Mouse (Mus musculus): ENCODE results near the gene Alx1.

The Alx1 gene

DNA sequence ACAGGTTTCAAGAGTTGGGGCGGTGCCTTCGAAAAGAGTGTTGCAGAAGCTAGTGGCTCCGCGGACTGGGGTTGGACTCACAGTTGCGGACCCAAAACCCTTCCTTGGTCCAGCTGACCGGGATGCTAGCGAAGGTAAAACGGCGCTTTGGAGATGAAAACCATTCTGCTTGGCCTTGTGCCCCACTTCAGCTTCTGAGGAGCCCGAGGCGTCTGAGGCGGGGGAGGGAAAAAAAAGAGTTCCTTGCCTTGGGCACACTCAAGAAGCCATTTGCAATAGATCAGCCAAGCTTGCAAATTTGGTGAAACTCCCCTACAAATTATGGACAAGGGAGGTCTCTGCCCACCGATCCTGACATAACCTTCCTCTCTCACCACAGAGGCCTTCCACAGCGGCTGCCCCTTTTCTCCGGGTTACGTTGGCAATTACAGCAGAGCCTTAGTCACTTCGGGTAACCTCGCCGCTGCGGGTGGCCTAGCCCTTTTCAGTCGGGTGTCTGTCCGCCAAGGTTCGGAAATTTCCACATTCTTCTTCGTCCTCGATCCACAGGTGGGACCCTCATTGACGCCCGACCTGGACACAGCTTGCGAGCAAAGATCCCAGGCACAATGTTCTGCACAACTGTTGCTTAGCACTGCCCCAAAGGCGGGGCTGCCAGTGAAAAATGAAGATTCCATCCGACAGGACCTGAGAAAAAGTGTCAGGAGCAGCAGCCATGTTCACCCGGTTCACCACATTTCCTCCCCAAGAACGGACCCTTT is at the start of gene Alx1:
Gene Alx1 (minus strand): TSS at position 486 of the 761 bp plus-strand sequence.
- DNase-seq (ENCODE audit: low read depth, low spot score), result no peak

DNA sequence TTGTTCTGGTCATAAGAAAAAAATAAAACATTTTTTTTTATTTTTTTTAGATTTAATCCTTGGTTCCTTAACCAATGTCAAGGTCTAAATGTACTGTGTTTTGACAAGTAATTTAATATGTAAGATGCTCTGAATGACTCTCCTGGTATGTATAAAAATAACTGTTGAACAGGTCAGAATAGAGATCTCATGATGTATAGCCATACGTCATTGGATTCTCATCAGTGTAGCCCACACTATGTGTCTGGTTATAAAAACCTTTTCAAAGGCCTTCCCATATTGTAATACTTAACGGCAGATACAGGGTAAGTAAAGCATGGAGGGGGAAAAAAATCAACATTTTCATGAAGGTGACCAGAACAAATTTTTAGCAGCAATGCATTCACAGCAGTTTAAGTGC is 19.6 kb upstream of the Alx1 start:
- DNase-seq (ENCODE audit: low read depth, low spot score), result no peak

DNA sequence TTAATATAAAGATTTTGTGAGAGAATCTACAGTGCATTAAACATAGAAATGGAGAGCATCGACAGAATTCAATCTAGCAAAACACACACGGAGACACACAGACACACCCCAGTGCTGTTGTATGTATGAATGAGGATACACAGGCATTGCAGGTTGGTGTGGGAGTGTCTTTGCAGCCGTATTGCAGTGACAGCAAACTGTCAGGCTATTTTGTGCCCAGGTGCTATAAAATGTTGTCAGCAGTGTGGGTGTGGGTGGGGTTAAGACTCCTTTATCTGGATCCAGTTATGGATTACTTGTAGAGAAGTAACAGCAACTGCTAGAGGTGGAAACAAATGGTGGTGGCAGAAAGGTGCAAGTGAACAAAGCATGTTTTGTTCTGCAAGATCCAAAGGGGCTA is 16.6 kb upstream of the Alx1 start:
- DNase-seq (ENCODE audit: low read depth, low spot score), result no peak

DNA sequence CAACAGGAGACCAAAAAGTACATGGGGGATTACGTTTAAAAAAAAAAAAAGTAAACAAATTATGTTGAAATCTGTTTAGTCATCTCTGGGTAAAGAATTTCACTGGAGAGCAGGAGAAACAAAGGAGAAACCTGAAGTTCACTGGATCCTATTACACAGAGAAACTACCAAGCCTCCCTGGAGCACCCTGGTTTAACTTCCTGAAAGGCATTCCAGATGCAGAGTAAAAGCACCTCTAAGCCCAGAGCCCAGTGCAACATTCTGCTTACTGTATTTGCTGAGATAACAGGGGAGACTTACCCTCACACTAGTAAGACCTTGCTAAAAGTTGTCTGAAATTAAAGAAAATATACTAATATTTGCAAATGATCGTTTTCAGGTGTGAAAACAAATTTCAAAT is 15.0 kb upstream of the Alx1 start:
- DNase-seq (ENCODE audit: low read depth, low spot score), result no peak

DNA sequence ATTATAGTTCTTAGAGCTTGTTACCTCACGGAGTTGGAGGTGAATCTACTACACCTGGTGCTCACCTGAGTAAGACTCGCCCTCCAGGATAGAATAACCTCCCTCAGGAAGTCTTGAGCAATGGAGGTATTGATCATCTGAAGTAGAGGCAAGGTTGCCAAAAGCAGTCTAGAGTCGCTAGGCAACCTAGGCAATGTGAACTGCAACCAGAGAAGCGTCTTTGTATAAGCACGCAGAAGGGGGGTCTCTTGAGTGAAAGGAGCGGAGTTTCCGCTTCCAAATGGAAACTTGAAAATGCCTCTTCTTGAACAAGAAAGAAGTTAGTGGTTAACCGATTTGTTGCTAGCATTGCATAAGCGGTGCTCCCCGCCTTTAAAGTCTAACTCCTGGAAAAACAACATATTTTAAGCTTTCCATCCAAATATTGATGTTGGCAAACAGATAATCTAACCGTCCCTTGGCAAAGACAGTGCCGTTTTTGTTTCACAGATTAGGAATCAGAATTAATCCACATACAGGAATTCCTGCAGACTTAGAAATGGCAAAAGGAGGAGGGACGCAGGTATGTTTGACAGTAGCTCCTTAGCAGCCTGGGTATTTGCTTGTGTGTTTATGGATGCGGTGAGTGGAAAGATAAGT is 5.1 kb upstream of the Alx1 start:
- no peak for DNase-seq (ENCODE audit: low read depth, low spot score)

DNA sequence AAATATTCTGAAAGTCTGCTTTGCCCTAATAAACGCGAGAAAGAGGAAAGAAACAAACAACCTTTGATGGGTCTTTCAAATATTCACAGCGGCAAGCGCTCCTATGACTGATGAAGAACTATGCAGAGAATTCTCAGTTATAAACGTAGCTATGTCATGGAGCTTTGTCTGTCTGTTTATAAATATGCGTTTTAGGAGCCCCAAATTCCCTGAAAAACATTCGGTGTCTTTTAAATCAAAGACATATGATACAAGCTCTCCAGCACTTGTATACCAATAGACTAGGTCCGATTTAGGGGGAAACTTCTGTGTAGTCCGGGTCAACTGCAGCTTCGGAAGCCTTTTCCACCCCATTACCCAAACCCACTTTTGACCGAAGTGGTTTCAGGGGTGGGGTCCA is 916 bp upstream of the Alx1 start:
- DNase-seq (ENCODE audit: low read depth, low spot score), result no peak

DNA sequence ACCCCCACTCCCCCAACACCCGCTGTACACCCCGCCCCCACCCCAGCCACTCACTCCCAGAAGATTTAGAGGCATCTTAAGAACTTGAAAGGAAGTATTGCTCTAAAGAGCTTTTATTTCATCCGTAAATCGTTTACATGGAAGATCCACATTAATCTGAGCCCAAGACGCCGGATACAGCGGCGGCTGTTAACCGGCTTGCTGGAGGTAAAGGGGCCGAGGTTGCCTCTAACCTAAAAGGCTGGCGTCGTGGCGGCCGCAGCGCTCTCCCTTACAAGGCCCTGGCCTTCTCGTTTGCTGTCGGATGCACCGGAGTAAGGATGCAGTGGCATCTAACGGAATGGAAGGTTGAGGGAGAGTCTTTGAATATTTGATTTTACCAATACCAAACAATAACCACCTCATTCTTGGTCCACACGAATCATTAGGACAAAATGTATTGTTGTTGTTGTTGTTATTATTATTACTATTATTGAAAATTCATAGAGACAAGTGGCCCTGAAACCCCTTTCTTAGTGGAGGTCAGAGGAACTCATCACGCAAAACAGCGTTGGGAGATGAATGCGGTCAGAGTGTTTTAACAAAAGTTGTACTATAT is 784 bp downstream of the Alx1 start:
- DNase-seq (ENCODE audit: low read depth, low spot score), result no peak

DNA sequence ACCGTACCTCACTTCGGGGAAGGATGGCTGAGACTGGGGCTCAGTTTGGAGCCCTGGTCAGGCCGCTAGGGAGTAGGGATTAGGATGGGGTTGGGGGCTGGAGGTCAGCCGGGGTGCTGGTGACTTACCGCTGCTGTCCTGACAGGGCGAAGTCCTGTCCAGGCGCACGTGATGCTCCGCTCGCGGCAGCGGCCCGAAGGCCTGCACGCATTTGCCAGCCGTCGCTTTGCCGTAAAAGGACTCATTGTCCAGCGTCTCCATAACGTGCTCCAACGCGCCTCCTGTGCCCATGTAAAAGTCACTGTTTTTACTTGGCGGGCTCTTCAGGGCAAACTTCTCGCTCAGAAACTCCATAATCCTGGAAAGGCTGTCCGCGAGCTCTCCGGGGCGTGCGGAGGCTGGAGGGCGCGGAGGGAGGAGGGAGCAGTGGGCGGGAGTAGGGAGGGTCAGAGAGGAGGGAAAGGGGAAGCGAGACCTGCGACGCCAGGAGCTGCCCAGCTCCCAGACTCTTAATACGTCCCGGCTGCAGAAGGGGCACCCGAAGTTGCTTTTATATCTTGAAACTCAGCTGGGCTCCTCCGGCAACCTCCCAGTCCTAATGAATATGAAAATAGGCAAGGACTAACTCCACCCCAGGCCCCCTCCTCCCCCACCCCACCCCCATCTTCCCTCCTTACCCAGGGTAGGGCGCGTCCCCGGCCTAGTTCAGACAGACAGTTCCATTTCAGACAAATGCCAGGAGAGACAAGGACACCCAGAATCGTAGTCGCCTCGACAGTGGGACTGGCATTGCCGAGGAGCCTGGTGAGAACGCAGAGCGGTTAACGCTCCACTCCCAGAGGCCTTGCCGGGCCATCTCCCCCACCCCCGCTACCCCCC is 1.5 kb downstream of the Alx1 start:
- DNase-seq (ENCODE audit: low read depth, low spot score), result no peak

DNA sequence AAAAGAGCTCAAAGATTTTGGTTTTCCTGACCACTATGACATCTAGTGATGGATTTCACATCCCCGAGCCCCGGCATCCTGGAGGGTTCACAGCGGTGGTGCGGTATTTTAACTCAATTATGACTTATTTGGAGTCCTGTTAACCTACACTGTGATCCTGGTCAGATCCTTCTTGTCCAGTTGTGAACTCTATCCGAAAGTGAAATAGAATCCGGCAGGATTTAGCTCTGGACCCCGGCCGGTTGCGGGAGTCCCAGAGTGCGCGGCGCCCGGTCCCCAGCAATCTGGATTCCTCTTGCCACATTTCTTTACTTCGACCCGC is 2.1 kb downstream of the Alx1 start:
- no peak for DNase-seq (ENCODE audit: low read depth, low spot score)

DNA sequence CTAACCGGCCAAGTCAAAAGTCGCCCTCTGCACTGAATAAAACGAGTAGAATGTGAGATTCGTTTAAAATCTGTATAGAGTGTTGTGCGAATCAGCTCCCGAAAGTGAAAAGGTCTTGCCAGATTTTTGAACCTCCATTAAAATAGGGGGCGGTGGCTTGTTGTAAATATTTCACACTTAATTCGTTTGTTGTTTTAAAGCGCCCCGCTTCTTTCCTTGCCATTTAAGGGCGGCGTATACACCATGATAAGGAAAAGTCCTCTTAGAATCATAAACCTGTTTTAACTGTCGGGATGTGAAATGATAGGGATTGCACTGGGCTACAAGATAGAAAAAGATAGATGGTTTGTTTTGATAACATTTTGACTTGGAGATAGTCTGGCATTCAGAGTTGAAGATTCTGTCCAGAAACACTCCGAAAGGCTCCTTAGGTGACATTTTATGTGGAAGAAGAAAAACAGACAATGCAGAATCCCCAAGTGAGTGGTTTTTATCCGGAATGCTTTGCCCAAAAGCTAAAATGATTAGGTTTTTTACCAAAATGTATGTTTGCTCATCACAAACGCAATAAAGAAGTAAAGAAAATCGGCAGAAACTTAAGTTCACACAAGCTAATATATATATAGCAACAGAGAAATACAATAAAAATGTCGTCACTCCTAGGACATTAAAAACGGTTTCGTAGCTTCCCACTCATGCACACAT is 2.6 kb downstream of the Alx1 start:
- no peak for DNase-seq (ENCODE audit: low read depth, low spot score)

DNA sequence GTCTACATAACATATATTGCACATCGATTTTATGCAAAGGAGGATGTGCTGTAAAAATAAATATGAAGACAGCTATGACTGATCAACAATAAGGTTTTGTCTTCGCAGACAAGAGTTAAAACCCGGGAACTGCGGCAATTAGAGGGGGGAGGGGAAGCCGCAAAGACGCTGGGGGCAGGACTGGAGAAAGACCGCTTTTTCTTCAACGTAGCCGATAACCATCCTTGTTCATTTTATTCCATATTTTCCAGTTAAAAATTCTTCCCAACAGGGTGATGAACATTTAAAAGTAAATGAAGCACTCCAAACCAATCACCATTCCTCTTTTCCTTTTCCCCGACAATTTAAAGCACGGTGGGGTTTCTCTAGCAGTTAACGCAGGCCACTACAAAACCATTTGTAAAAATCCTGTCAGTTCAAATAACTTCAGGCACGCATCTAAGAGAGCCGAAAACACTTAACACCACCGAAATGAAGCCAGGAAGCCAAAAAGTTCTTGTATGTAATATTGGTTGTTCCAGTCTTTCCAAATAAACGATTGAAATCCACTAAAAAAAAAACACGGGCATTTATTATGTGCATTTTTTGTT is 3.3 kb downstream of the Alx1 start:
- no peak for DNase-seq (ENCODE audit: low read depth, low spot score)

DNA sequence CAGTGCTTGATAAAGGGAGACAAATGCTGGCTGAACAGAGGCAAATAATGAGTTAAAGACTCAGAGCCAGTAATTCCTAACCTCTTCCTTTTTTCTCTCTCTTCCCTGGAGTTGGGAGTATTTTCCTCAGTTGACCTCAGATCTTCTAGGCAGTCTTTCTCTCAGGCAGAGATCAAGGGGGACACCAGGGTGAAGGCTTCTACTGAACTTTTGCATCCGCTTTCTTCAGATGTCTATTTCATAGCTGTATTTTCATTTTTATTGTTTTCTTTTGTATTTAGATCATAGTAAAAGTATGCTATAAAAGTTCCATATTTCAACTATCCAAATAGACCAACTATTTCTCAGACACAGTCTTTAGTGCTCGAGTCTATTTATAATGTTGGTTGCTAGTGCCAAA is 27.5 kb downstream of the Alx1 start:
- DNase-seq (ENCODE audit: low read depth, low spot score), result no peak

DNA sequence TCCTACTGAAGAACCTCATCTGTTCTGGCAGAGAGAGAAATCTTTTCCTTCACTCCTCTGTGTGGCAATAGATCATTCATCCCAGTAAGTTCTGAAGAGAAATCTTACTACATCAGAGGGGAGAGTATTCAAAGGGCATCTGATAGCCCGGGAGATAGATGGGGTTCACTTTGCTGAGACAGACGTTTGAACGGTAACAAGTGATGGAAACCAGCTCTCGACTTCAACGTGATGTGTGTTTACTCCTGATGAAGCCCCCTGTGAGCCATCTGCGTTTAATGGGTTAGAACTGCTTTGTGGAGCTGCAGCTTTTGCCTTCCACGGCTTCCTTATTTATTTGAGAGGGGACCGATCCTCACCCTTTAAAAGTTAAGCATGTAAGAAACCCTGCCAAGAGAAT is 29.1 kb downstream of the Alx1 start:
- no peak for DNase-seq (ENCODE audit: low read depth, low spot score)

DNA sequence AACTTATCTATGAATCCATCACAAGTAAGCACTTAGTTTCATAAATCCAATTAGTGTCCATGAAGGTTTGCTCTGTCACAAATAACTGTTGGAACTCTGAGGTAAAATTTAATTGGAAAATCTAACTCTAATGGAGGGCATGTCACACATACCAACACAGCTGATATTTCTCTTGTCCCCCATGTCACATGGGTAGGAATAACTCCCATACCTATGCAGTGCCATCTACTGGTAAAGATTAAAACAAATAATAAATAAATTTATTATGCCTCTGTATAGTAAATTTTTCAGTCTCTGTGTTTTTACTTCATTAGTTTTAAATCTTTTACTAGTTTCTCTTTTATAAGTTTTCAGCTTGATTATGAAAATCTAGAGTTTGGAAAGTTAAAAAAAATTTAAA is 30.4 kb downstream of the Alx1 start:
- no peak for DNase-seq (ENCODE audit: low read depth, low spot score)

DNA sequence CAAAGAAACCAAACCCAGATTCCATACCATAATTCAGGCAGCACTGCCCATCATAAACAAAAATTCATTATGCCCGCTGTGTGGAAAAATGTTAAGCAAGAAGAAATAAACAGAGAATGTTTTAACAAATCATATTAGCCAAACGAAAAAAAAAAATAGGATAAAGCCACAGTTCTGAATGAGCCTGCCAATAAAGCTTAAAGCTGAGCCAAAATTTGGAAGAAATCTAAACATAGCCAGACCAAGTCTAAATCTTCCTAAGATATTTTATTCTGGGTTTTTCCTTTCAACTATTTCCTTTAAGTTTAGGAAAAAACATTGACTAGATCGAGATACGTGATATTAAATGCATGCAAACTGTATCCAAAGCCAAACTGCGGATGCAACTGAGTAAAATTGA is 54.9 kb downstream of the Alx1 start:
- DNase-seq (ENCODE audit: low read depth, low spot score), result peak; percentile 0

DNA sequence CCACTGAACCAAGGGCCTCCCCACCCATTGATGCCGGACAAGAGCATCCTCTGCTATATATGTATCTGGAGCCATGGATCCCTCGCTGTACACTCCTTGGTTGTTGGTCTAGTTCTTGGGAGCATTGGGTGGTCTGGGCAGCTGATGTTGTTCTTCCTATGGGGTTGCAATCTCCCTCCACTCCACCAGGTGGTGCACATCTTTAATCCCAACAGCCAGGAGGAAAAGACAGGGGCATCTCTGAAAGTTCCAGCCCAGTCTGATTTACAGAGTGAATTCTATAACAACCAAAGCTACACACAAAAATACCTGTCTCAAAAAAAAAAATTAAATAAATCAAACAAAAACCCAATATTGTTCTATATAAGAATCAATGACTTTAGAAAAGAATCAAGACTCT is 70.4 kb downstream of the Alx1 start:
- no peak for DNase-seq (ENCODE audit: low read depth, low spot score)
